Mouse (Mus musculus): ENCODE data around the gene Hnrnpk.
A peak's percentile ranks its signal among the peaks of the same experiment; 100 is the strongest.
"Not testable (repeated sequence)": the region's sequence is repeated elsewhere in the genome, so short reads cannot be mapped to it uniquely, and the experiment has no call there.

Hnrnpk gene

GRCm38 (mm10) chr13:58388379-58388778 is 14.8 kb downstream of the Hnrnpk start:
- no peak for DNase-seq

GRCm38 (mm10) chr13:58387948-58388347 is 15.2 kb downstream of the Hnrnpk start:
- peak; percentile 82 to 85 for DNase-seq

GRCm38 (mm10) chr13:58385547-58385920 is 17.6 kb downstream of the Hnrnpk start:
- DNase-seq, result peak in 1 of 2 experiments; percentile 20

GRCm38 (mm10) chr13:58384779-58385546 is 18.2 kb downstream of the Hnrnpk start, which contains the start of gene 2210016F16Rik:
2210016F16Rik (minus strand) TSS chr13:58385225.
- DNase-seq, result peak; percentile 66 to 71

GRCm38 (mm10) chr13:58384371-58384770 is 18.8 kb downstream of the Hnrnpk start:
- no peak for DNase-seq

- no peak for DNase-seq
These were observed 30.0 kb downstream of the Hnrnpk start for GRCm38 (mm10) chr13:58373153-58373470.

- no peak for DNase-seq
These were observed 30.6 kb downstream of the Hnrnpk start for GRCm38 (mm10) chr13:58372278-58373152.

- no peak for DNase-seq
These were observed 34.3 kb downstream of the Hnrnpk start for GRCm38 (mm10) chr13:58368835-58369234.

- DNase-seq, result no peak
These were observed 35.5 kb downstream of the Hnrnpk start for GRCm38 (mm10) chr13:58367641-58368040.

- no peak for DNase-seq
These were observed 36.8 kb downstream of the Hnrnpk start for GRCm38 (mm10) chr13:58366373-58366772.

- DNase-seq, result not testable (repeated sequence)
These were observed 38.0 kb downstream of the Hnrnpk start for GRCm38 (mm10) chr13:58365179-58365578.

- DNase-seq, result no peak
These were observed 38.6 kb downstream of the Hnrnpk start for GRCm38 (mm10) chr13:58364353-58365175.

GRCm38 (mm10) chr13:58359304-58359653 is 43.9 kb downstream of the Hnrnpk start:
- no peak for DNase-seq

GRCm38 (mm10) chr13:58358629-58359303 is 44.4 kb downstream of the Hnrnpk start, which contains the start of gene Kif27:
Kif27 (minus strand) TSS chr13:58359122.
- DNase-seq, result peak; percentile 90 to 91

- no peak for DNase-seq
These were observed 50.1 kb downstream of the Hnrnpk start for GRCm38 (mm10) chr13:58352996-58353395.

- DNase-seq, result no peak
These were observed 52.5 kb downstream of the Hnrnpk start for GRCm38 (mm10) chr13:58350606-58351005.

GRCm38 (mm10) chr13:58344505-58344904 is 58.6 kb downstream of the Hnrnpk start:
- no peak for DNase-seq

Measured in B cell, adult 2 months (primary cell).